Mouse (Mus musculus) forebrain, embryonic 14.5 days (tissue): ENCODE results near the gene Csad. TPM values are rescaled to one million over a fixed set of nuclear protein-coding genes. Genes with fewer than 3 reads are reported as not detected.
A peak's percentile ranks its signal among the peaks of the same experiment; 100 is the strongest.

ENCODE experiments used
- ATAC-seq: fragments of 200-750 bp; cut with Nextera tagmentation; 2 replicates; pipeline ENCODE4 v1.8.0; 2017; ENCODE audit warnings: mild to moderate bottlenecking, moderate library complexity
- DNase-seq: peaks from one replicate; pipeline ENCODE4 v3.0.0-alpha.2; 2015; ENCODE audit warnings: low spot score
- H3K27ac ChIP-seq: fragments of 300-500 bp; sonication (generic); 2 replicates; pipeline ENCODE4 v1.5.1; 2014; ENCODE audit warnings: low read depth, mild to moderate bottlenecking, control low read depth, low read length, moderate library complexity
- H3K27me3 ChIP-seq: fragments of 300-500 bp; sonication (generic); replicated peaks from 2 replicates; pipeline ENCODE4 v1.6.1; 2014; ENCODE audit warnings: low read length, control low read depth, mixed read lengths; ENCODE audit not compliant: control insufficient read depth, insufficient read depth
- H3K36me3 ChIP-seq: fragments of 300-500 bp; sonication (generic); 2 replicates; pipeline ENCODE4 v1.6.1; 2014; ENCODE audit warnings: low read length, control low read depth; ENCODE audit not compliant: control insufficient read depth, insufficient read depth
- H3K4me1 ChIP-seq: fragments of 300-500 bp; sonication (generic); 2 replicates; pipeline ENCODE4 v1.6.1; 2014; ENCODE audit warnings: antibody characterized with exemption, low read length, control low read depth; ENCODE audit not compliant: control insufficient read depth, insufficient read depth
- H3K4me2 ChIP-seq: fragments of 300-500 bp; sonication (generic); 2 replicates; pipeline ENCODE4 v1.6.1; 2014; ENCODE audit warnings: mild to moderate bottlenecking, control low read depth, low read length
- H3K4me3 ChIP-seq: fragments of 300-500 bp; sonication (generic); 2 replicates; pipeline ENCODE4 v1.5.1; 2014; ENCODE audit warnings: low read depth, low read length, control low read depth
- H3K9ac ChIP-seq: fragments of 300-500 bp; sonication (generic); 2 replicates; pipeline ENCODE4 v1.6.1; 2014; ENCODE audit warnings: mild to moderate bottlenecking, low read length, control low read depth, moderate library complexity
- H3K9me3 ChIP-seq: fragments of 300-500 bp; sonication (generic); replicated peaks from 2 replicates; pipeline ENCODE4 v1.6.1; 2016; ENCODE audit warnings: low read length, control low read depth, mixed read lengths; ENCODE audit not compliant: control insufficient read depth
- WGBS: fragments of 180-500 bp; shearing (Covaris S2); extraction: QIAGEN DNeasy Blood & Tissue Kit; methylation state at CpG from one replicate; pipeline ENCODE4 v1.1.7; 2014; 5-methylcytosine and 5-hydroxymethylcytosine counted together
- polyA plus RNA-seq: library from polyadenylated mRNA; unstranded; fragments of >200 nt; fragmentation: Nextera tagmentation; extraction: Ambion mirVana; gene quantifications from 2 replicates; pipeline ENCODE4 v1.2.1, GENCODE M21; 2014

The Csad gene
- polyA plus RNA-seq, 1 experiment from 2014 or later: 23.3 TPM

DNA sequence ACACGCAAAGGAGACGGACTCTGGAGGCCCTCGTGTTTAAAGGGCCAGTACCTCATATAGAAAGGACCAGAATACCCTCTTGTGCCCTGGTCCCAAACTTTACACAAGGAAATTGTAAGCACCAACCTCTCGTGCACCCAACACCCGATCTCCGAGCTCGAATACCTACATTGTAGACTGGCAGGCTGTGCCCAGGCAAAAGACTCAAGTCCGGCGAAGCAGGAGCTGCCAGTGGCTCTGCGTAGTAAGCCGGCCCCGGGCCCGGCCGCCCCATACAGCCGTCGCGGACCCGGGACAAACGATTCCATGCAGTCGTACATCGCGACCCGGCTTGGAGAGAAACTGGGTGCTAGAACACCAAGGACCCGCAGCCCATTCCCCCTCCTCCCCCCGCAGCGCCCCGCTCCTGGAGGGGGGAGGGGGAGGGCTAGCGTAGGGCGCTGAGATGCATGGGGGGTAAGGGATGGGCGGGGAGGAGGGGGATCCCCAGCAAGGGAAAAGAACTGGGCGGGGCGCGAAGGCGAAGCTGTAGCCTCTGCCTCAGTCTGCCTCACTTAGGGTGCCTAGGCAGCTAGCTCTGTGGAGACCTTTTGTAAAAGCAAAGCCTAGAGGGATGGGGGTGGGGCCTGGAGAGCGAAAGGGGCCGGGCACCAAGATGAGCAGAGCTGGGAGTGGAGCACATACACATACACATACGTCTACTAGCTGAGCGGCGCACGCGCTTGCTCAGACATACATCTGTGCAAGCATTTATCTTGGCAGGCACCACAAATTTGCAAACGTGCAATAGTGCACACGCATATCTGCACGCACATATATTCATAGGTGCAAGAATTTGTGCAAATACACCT, 41.6 kb upstream of the Csad start:
- Histone ChIP-seq H3K4me3 (peak overlapping the region; percentile 52), H3K27ac (peak overlapping the region; percentile 83), H3K9me3 (no peaks in the 10 kb centered on the region), H3K4me2 (peak overlapping the region; percentile 96), H3K27me3 (peaks cover 42% of the 10 kb centered on the region), H3K9ac (peak overlapping the region; percentile 64), H3K4me1 (peaks cover 15% of the 10 kb centered on the region), H3K36me3 (no peaks in the 10 kb centered on the region)
- DNase-seq (peak; percentile 90), ATAC-seq (peak; percentile 89)
- under 1% methylated on average over 37 of the region's 44 CpGs for WGBS

DNA sequence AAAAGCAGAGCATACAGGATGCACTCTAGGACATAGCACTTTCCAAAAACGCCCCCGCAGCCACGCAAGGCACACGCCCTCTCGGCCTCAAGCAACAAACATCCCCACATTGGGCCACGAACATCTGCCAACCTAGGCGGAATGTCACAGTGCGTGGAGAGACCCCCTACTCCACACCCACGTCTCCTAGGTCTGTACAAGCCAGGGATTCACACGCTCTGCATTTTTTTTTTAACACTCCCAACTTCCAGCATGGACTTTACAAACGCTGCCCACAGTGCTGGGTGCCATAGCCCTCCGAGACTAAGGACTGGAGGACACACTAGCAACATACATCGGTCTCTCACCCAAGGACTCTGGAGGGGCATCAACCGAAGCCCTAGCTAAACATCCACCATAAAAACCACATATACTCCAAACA, 40.9 kb upstream of the Csad start:
- Histone ChIP-seq H3K36me3 (no peaks in the 10 kb centered on the region), H3K27ac (0 out of 2 replicates have a peak overlapping the region, but pooled peaks have one; percentile 83), H3K9ac (peak overlapping the region; percentile 64), H3K27me3 (peaks cover 42% of the 10 kb centered on the region), H3K9me3 (no peaks in the 10 kb centered on the region), H3K4me2 (peak overlapping the region; percentile 96), H3K4me3 (peak overlapping the region; percentile 52), H3K4me1 (peaks cover 15% of the 10 kb centered on the region)
- DNase-seq (no peak), ATAC-seq (no peak)
- 14% methylated on average over 14 of the region's 14 CpGs for WGBS

DNA sequence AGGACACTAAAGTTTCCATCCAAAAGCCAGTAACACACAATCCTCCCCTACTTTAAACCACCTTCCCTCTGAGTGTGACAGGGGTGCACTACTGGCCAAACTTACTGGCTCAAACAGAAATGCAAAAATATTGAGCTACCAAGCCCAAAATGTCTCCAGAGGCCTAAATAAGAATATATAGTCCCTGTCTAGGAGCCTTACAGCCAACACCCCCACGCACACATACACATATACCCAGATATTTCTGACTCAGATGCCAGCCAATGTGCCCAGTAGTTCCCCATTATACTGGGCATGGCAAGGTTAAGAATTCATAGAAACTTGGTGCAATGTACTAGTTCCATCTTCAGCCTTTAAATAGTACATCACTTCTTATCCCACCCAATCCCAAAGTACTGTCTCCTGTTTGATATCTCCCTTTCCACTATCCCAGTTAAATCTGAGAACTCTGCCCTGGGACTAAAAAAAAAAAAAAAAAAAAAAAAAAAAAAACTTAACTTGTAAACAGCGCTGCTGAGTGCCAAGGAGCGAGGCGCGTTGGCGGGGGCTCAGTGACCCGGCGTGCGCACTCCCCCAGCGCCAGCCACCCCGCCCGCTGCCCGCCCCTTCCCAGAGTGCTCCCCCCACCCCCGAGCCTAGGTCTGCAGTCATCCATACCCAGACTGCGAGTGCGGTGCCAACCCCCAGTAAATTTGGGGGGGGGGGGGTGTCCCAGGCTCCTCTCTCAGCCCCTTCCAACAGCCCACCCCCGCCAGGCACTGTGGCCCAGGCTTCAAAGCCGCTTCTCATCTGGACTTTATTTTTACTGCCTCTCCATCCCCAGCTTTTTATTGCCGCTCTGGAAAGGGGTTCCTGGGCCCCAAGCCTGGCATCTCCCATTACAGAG, 40.0 kb upstream of the Csad start:
- no peaks in the 10 kb centered on the region for H3K9me3 ChIP-seq
- H3K9ac ChIP-seq: no peak overlapping the region; the same call in 1 of the 2 replicates
- peaks cover 15% of the 10 kb centered on the region for H3K4me1 ChIP-seq
- DNase-seq (no peak), ATAC-seq (no peak)
- H3K36me3 ChIP-seq: no peaks in the 10 kb centered on the region
- peak overlapping the region; percentile 96 for H3K4me2 ChIP-seq
- H3K27me3 ChIP-seq: peaks cover 42% of the 10 kb centered on the region
- WGBS: 10% methylated on average over 18 of the region's 19 CpGs
- H3K4me3 ChIP-seq: peak overlapping the region; percentile 52
- H3K27ac ChIP-seq: no peak overlapping the region

DNA sequence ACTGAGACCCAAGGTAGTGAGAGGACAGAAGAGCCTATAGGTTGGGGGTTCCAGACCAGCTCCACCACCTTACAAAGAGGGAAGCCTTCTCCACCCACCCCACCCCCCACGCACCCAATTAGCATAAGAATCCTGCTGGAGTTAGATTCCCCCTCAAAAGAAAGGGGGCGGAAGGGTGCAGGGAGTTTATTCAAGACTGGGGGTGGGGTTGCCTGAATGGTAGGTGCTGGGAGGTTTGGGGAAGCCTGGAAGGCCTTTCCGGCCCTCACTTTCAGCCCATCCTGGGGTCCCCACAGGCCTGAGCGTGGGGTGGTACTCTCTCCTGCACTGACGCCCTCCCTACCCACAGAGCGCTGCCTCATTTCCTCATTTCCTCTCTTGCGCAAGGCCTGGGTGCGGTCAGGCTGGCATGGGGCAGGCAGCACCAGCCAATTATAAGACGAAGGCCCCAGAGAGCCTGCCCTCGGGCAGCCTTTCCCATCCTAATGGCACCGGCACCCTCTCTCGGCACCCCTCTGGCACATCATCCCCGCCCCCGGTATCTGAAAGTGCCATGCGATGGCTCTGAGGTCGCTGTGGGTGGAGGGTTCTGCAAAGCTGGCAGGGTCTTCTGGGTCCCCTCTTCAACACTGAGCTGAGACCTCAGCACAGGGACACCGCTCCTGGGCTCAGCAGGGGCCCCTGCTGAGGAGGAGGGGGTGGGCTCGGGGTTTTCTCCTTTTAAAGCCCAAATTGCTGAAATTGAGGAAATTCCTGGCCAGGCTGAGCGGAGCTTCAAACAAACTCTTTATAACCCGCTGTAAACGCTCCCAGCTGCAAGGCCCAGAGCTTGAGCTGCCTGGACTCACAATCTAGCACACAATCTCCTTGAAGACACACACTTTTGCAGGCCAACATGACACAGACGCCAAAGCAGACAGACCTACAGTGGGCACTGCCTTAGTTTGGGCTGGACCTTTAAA, 39.0 kb upstream of the Csad start:
- ATAC-seq (no peak), DNase-seq (no peak)
- peaks cover 38% of the 10 kb centered on the region for H3K27me3 ChIP-seq
- H3K4me2 ChIP-seq: peak overlapping the region; percentile 12; the same call in 1 of the 2 replicates
- H3K9me3 ChIP-seq: no peaks in the 10 kb centered on the region
- H3K27ac ChIP-seq: no peak overlapping the region
- 13% methylated on average over 21 of the region's 22 CpGs for WGBS
- H3K4me3 ChIP-seq: 0 out of 2 replicates have a peak overlapping the region, but pooled peaks have one; percentile 2
- H3K4me1 ChIP-seq: peaks cover 15% of the 10 kb centered on the region
- H3K36me3 ChIP-seq: no peaks in the 10 kb centered on the region
- H3K9ac ChIP-seq: 0 out of 2 replicates have a peak overlapping the region, but pooled peaks have one; percentile 5

DNA sequence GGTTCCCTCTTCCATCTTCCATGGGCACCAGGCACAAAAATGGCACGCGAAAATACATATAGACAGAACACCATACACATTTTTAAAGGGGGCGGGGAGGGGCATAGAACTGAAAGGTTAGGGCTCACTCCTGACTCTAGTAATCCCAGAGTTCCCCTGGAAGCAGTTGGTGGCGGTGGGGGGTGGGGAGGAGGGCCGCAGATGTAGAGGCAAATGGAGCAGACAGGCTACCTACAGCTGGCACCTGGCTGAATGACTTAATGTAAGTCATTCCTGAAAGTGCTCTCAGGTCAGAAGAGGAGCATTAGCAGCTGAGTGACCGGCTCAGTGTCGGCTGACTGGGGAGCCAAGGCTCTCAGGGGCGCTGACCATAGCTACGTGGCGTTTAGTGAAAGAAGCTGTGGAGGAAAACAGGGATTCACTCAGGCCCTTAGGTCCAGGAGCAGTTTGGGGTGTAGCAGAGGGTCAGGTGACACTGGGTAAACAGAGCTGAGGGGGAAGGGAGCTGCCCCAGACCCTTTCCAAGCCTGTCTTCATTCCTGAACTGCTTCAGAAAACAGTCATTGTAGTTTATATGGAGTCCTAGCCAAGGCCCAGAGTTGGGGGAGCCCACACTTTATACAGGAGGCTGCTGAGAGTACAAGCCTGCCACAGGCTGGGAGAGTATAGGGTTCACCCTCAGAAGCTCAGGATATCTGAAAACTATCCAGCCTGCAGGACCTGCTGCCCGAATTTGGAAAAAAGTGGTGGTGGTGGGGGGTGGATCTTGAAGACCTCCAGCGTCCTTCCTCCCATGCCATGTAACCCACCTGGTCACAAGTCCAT, 38.1 kb upstream of the Csad start:
- Histone ChIP-seq H3K4me1 (peaks cover 13% of the 10 kb centered on the region), H3K27ac (no peak overlapping the region), H3K27me3 (peaks cover 36% of the 10 kb centered on the region)

DNA sequence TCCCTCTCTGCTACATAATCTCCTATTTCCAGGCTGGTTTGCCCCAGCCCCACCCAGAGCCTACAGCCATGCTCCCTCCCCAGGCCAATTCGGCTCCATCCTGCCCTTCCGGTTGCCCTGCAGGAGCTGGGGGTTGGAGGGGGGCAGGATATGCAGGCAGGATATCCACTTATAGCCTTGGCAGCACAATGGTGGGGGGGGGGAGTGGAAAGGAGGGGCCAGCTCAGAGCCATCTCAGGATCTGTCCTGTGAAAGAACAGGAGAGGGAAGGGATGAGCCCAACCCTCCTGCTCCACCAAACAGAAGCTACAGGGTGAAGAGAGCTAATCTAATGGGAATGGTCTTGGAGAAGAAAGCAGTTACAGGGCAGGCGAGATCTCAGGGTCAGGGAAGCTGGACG, 36.1 kb upstream of the Csad start:
- no peaks in the 10 kb centered on the region for H3K9me3 ChIP-seq
- peaks cover 31% of the 10 kb centered on the region for H3K27me3 ChIP-seq
- H3K4me2 ChIP-seq: no peak overlapping the region
- H3K4me3 ChIP-seq: no peak overlapping the region
- no peak for ATAC-seq
- H3K9ac ChIP-seq: no peak overlapping the region
- no peak for DNase-seq
- 76% methylated on average over 4 of the region's 4 CpGs for WGBS
- peaks cover 6% of the 10 kb centered on the region for H3K4me1 ChIP-seq
- H3K36me3 ChIP-seq: no peaks in the 10 kb centered on the region
- no peak overlapping the region for H3K27ac ChIP-seq

More for the DNA sequence above, 38.1 kb upstream of the Csad start:
- ATAC-seq (no peak), DNase-seq (no peak)
- Histone ChIP-seq H3K9me3 (no peaks in the 10 kb centered on the region), H3K36me3 (no peaks in the 10 kb centered on the region), H3K9ac (no peak overlapping the region), H3K4me2 (no peak overlapping the region), H3K4me3 (no peak overlapping the region)
- 33% methylated on average over 12 of the region's 12 CpGs for WGBS

DNA sequence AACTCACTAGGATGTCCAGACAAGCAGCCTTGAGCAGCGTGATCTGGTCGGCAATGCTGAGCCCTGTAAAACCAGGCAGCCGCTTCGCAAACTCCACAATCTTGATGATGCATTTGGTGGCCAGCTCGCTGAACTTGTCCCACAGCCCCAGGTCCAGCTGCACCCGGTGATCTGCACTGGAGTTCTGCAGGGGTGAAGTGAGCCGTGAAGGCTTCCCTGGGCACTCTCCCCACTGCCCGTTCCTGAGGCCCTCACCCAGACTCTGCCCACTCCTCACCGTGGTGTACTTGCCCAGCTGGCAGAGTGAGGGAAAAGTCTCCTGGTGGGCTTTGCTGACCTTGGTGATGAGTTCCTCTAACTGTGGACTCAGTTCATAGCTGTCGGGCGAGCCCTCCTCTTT, 35.3 kb upstream of the Csad start:
- Histone ChIP-seq H3K27ac (no peak overlapping the region), H3K4me1 (peaks cover 3% of the 10 kb centered on the region), H3K9ac (no peak overlapping the region), H3K36me3 (no peaks in the 10 kb centered on the region), H3K4me2 (no peak overlapping the region), H3K4me3 (no peak overlapping the region), H3K9me3 (no peaks in the 10 kb centered on the region), H3K27me3 (peaks cover 24% of the 10 kb centered on the region)
- DNase-seq (no peak), ATAC-seq (no peak)
- WGBS: 75% methylated on average over 11 of the region's 11 CpGs
